Mouse (Mus musculus) G1E (cell line): Measurements from ENCODE around the gene Rpa2. TPM values are rescaled to one million over a fixed set of nuclear protein-coding genes. Genes with fewer than 3 reads are reported as not detected.

Experiments
- ATAC-seq: 2 replicates; pipeline ENCODE4 v1.8.0; 2016; ENCODE audit warnings: mild to moderate bottlenecking; ENCODE audit not compliant: insufficient number of reproducible peaks, poor library complexity, low FRiP score, severe bottlenecking; ENCODE audit errors: extremely low read depth
- DNase-seq: peaks from one replicate; pipeline ENCODE4 v3.0.0; 2012; ENCODE audit warnings: low spot score
- H3K27me3 ChIP-seq: 2 replicates; pipeline ENCODE4 v1.6.1; 2012; ENCODE audit warnings: mild to moderate bottlenecking, low read length, inconsistent platforms; ENCODE audit not compliant: insufficient read depth
- H3K36me3 ChIP-seq: replicated peaks from 2 replicates; pipeline ENCODE3; 2012; ENCODE audit warnings: mild to moderate bottlenecking, inconsistent platforms
- H3K4me1 ChIP-seq: 2 replicates; pipeline ENCODE4 v1.6.1; 2012; ENCODE audit warnings: low read depth, low read length, inconsistent platforms, mixed read lengths; ENCODE audit not compliant: insufficient read depth
- H3K4me3 ChIP-seq: 2 replicates; pipeline ENCODE4 v1.5.1; 2012; ENCODE audit warnings: low read depth, mild to moderate bottlenecking, inconsistent platforms, low read length, moderate library complexity, mixed read lengths
- H3K9me3 ChIP-seq: replicated peaks from 2 replicates; pipeline ENCODE4 v1.6.1; 2012; ENCODE audit warnings: inconsistent platforms
- CTCF ChIP-seq: IDR thresholded peaks from 2 replicates; pipeline ENCODE4 v1.5.1; 2012; ENCODE audit warnings: low read depth, low read length, inconsistent platforms, mixed read lengths
- GATA1 ChIP-seq: IDR thresholded peaks from 2 replicates; pipeline ENCODE4 v1.6.1; 2012; ENCODE audit warnings: borderline replicate concordance, low read length, inconsistent platforms, mixed read lengths
- GATA2 ChIP-seq: IDR thresholded peaks from 2 replicates; pipeline ENCODE4 v1.6.1; 2012; ENCODE audit warnings: low read depth, low read length, inconsistent platforms, borderline replicate concordance
- POLR2AphosphoS5 ChIP-seq: IDR thresholded peaks from 2 replicates; pipeline ENCODE4 v1.6.1; 2012; ENCODE audit warnings: low read depth, low read length, inconsistent platforms; ENCODE audit not compliant: insufficient replicate concordance
- TAL1 ChIP-seq: conservative IDR thresholded peaks from 2 replicates; pipeline ENCODE4 v1.6.1; 2012; ENCODE audit warnings: low read depth, low read length, inconsistent platforms, mixed read lengths
- polyA plus RNA-seq: library from polyadenylated mRNA; stranded (reverse); fragments of >175 nt; gene quantifications from 2 replicates; pipeline ENCODE4 v1.2.3, GENCODE M21; 2012
- total RNA-seq, 2 experiments: library from RNA; stranded (forward) in 1 of 2; stranded (reverse) in 1 of 2; fragments of 200-1000 nt in 1 of 2; fragments of >200 nt in 1 of 2; fragmentation: Nextera tagmentation in 1 of 2; gene quantifications; 2 replicates each; pipeline ENCODE4 v1.2.3; 2014 to 2017

The Rpa2 gene
- total and polyA plus RNA-seq, 3 experiments: 48.8 to 109 (median 83.1) TPM

DNA sequence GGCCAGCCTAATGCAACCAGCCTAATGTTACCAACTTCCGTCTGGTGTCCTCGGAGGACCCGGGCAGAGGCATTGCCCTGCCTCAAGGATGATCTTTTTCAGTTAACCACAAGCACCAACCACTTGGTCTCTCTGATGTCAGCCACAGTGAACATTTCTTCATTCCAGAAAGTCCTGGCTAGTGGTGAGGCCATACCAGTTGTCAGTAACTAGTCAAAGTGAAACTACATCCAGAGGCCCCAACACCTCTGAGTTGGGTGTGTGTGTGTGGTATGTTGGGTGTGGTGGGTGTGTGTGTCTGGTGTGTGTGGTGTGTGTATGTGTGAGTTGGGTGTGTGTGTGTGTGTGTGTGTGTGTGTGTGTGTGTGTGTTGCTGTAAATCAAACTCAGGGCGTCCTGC is 19.4 kb upstream of the Rpa2 start:
- peak overlapping the region; percentile 66 for H3K4me3 ChIP-seq
- H3K36me3 ChIP-seq: no peaks in the 10 kb centered on the region
- DNase-seq (no peak), ATAC-seq (no peak)
- peaks cover 36% of the 10 kb centered on the region for H3K4me1 ChIP-seq
- H3K27me3 ChIP-seq: peaks cover 5% of the 10 kb centered on the region
- no peaks in the 10 kb centered on the region for H3K9me3 ChIP-seq
- no peak for TF ChIP-seq GATA1
- TF ChIP-seq GATA2: no peak
- TF ChIP-seq POLR2AphosphoS5: no peak
- TF ChIP-seq CTCF: no peak
- no peak for TF ChIP-seq TAL1

DNA sequence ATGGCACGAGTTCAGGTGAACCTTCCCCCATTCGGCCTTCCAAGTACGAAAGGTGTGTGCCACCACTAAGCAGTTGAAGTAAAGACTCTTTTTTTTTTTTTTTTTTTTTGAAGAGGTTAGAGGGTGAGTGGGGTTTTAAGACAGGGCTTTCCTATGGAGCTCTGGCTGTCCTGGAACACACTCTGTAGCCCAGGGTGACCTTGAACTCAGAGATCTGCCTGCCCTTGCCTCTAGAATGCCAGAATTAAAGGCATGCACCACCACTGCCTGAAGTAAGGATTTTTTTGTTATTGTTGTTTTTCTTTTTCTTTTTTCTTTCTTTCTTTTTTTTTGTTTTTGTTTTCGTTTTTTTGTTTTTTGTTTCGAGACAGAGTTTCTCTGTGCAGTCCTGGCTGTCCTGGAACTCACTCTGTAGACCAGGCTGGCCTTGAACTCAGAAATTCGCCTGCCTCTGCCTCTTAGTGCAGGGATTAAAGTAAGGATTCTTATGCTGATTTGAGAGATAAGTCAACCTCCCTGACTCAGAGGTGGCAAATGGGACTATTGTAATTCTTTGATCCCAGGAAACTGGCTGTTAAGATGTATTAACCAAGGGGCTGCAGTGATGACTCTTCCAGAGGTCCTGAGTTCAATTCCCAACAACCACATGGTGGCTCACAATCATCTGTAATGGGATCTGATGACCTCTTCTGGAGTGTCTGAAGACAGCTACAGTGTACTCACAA is 18.7 kb upstream of the Rpa2 start:
- H3K4me3 ChIP-seq: no peak overlapping the region; the same call in 1 of the 2 replicates
- ATAC-seq: no peak
- TF ChIP-seq TAL1: no peak
- TF ChIP-seq GATA2: no peak
- no peak for TF ChIP-seq CTCF
- no peak for TF ChIP-seq GATA1
- no peak for TF ChIP-seq POLR2AphosphoS5

DNA sequence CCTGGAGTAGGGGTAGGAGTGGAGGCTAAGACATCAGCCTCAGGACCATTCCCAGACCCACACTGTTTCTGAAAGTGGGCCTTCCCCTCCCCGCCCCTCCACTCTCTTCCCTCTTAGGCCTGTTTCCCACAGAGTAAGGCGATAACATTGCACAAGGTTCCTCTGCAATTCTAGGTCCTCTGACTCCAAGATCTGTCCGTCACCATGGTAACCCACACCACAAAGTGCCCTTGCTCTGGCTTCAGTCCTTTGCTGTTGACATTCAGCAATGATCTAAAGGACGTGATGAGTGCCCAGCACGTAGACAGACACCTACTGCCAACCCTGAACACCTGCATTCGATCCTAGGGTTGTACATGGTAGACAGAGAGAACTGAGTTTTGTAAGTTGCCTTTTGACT is 15.1 kb upstream of the Rpa2 start:
- Histone ChIP-seq H3K27me3 (peaks cover 31% of the 10 kb centered on the region), H3K36me3 (no peaks in the 10 kb centered on the region), H3K9me3 (no peaks in the 10 kb centered on the region), H3K4me3 (no peak overlapping the region), H3K4me1 (peaks cover 19% of the 10 kb centered on the region)
- DNase-seq (no peak), ATAC-seq (no peak)
- no peak for TF ChIP-seq GATA1
- no peak for TF ChIP-seq GATA2
- TF ChIP-seq CTCF: no peak
- TF ChIP-seq TAL1: no peak
- no peak for TF ChIP-seq POLR2AphosphoS5

More for the DNA sequence above, 18.7 kb upstream of the Rpa2 start:
- peaks cover 7% of the 10 kb centered on the region for H3K27me3 ChIP-seq
- DNase-seq: no peak
- peaks cover 31% of the 10 kb centered on the region for H3K4me1 ChIP-seq
- H3K36me3 ChIP-seq: no peaks in the 10 kb centered on the region
- no peaks in the 10 kb centered on the region for H3K9me3 ChIP-seq

DNA sequence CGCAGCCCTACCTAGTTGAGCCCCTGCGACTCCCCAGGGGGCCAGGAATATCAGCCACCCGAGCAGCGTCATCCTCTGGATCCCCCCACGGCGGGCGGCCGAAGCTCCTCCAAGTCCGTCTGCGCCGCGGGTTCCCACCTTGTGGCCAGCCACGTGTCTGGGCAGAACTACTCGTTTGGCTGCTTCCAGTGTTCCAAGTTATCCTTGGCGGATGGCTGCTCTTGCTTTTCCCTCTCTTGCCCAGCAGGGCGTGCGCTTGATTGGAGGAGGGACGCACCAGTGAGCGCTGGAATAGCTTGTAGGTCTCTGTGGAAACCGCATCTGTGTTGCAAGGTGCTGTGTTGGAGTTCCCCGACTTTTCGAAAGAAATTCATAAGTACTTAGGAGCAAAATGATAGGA is 11.2 kb upstream of the Rpa2 start, which contains the start of gene Smpdl3b:
Smpdl3b (minus strand) TSS at position 279 of the 400 bp plus-strand sequence.
- peaks cover 54% of the 10 kb centered on the region for H3K27me3 ChIP-seq
- no peaks in the 10 kb centered on the region for H3K9me3 ChIP-seq
- H3K4me3 ChIP-seq: no peak within 1 kb of the TSS
- H3K4me1 ChIP-seq: peaks cover 12% of the 10 kb centered on the region
- ATAC-seq (no peak), DNase-seq (no peak)
- H3K36me3 ChIP-seq: no peaks in the 10 kb centered on the region
- no peak for TF ChIP-seq GATA2
- TF ChIP-seq TAL1: no peak
- no peak for TF ChIP-seq POLR2AphosphoS5
- no peak for TF ChIP-seq GATA1

DNA sequence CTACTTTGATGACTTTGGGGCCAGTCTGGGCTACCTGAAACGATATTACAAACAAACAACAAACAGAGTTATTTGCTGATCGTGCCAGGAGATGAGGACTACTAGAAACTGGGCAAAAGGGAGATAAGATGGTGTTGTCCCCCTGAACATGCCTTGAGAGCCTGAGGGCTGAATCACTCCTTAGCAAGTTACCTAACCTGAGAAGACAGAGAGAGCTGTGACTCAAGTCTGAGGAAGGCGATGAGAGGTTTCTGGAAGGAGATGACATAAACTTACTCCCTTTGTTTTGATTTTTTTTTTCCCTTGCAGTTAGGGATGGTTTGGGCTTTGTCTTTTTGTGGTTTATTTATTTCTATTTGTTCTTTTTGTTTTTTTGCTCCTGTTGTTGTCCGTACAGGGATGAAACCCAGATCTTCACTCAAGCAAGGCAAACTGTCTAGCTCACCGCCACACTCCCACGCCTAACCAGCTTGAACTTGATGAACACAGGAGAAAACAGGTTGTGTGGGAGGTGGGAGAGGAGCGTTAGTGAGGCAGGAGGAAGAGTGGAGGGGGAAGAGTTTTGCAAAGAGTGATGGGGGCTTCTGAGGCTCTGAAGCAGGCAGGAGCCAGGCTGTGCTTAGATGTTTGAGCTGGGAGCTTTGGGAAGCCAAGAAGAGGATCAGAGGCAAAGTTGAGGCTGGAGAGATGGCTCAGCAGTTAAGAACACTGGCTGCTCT is 10.3 kb upstream of the Rpa2 start:
- H3K4me3 ChIP-seq: no peak overlapping the region
- H3K27me3 ChIP-seq: peaks cover 57% of the 10 kb centered on the region
- TF ChIP-seq TAL1 (no peak), CTCF (no peak), GATA1 (no peak), GATA2 (no peak), POLR2AphosphoS5 (no peak)

DNA sequence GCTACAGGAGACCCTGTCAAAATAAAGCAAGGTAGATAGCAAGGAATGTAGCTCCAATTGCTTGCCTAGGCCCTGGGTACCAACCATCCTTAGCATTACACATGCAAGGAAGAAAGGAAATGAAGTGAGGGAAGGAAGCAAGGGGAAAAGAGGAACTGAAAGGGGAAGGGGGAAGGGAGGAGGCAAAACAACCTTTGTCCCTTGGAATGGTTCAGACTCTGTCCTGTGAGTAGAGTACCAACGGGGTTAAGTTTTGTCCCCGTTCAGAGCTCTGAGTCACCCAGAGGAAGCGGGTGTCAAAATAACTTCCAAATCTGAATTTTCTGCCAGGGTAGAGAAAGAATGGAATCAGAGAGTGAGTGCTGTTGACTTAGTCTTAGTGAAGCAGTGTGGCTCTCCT is 7.8 kb upstream of the Rpa2 start:
- Histone ChIP-seq H3K4me3 (no peak overlapping the region), H3K9me3 (no peaks in the 10 kb centered on the region), H3K27me3 (peaks cover 51% of the 10 kb centered on the region), H3K4me1 (peaks cover 5% of the 10 kb centered on the region), H3K36me3 (no peaks in the 10 kb centered on the region)
- ATAC-seq: no peak
- DNase-seq: no peak
- TF ChIP-seq GATA1 (no peak), POLR2AphosphoS5 (no peak), TAL1 (no peak), GATA2 (no peak), CTCF (no peak)

More for the DNA sequence above, 10.3 kb upstream of the Rpa2 start:
- ATAC-seq (no peak), DNase-seq (no peak)
- Histone ChIP-seq H3K4me1 (peaks cover 12% of the 10 kb centered on the region), H3K9me3 (no peaks in the 10 kb centered on the region), H3K36me3 (no peaks in the 10 kb centered on the region)
